Mouse (Mus musculus): ENCODE results near the gene Luzp1.

Luzp1 gene

DNA sequence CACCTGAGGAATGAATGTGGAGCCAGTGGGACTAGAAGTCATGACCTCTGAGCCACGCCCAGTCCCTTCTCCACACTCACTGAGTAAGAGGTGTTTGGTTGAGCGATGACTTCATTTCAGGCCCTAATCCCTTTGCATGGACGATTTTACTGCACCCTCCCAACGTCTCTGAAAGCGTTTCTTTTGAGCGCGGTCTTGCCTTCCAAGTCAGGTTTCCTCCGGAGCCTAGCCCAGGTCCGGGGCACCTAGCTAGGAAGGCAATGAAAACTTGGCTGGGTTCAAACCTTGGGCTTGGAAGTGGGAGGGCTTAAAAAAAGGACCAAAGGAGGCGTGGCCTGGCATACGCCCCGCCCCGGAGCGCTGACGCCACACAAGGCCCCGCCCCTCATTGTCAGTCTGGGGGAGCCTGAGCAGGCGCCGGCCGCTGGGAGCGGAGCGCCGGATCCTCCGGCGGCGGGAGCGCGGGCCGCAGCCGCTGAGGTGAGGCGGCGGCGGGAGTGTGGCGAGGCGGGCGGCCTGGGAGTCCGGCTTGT, at the start of gene Luzp1:
Gene Luzp1 (plus strand): TSS at position 391 of the 533 bp plus-strand sequence.
- peak; percentile 92 for DNase-seq (ENCODE audit: low read depth, low spot score)

DNA sequence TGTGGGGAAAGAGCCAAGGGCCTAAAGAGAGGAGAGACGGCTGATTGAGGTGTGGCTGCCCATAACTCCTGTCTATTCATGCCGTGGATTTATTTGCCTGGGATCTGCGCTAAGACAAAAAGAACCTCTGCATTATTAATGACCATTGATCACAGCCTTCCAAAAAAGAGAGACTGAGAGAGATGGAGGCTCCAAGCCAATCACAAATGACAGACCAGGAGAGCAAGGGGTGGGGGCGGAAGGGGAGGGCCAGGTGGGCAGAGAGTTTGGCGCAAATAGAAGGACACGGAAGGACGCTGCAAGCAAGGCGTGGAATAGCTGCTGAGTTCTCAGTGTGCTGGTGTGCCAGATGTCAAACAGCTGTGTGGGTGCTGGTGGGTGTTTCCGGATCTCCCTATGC, 46.3 kb upstream of the Luzp1 start, which contains the start of gene Htr1d:
Gene Htr1d (plus strand): TSS at position 301 of the 400 bp plus-strand sequence.
- no peak for DNase-seq (ENCODE audit: low read depth, low spot score)

DNA sequence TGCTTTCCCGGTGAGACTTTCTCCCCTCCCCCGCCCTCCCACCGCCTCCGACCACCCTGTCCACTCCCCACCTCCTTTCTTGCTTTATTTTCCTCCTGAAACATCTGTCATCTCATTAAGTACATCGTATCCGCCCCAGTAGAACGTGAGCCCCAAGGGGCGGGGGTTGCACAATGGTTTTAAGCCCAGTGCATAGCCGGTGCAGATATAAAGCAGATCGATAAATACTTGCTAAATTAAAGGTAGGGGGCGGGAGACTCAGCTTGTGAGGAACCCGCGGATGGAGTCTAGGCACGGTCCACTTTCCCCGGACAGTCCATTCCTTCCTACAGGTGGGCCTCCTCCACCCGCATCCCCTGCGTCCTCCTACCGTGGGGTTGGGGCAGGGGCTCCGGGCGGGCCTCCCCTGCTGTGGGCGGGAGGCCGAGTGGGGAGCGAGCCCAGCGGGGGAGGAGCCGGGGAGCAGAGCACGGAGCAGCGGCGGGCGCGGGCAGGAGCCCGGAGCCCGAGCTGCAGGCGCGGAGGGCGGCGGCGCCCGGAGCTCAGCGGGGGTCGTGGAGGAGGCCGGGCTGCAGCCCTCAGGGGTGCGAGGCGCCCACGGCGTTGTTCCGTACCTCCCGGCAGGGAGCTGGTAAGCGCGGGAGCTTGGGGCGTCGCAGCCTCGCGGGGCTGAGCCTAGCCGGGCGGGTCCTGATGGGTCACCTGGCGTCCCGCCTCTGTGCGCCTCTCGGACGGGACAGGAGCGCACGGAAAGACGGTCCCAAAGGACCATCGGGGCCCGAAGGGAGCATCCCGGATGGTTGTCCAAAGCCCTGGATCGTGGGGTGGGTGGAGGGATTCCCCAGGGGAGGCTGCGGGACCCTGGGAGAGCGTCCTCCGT, 45.2 kb upstream of the Luzp1 start:
- DNase-seq (ENCODE audit: low read depth, low spot score), result no peak

DNA sequence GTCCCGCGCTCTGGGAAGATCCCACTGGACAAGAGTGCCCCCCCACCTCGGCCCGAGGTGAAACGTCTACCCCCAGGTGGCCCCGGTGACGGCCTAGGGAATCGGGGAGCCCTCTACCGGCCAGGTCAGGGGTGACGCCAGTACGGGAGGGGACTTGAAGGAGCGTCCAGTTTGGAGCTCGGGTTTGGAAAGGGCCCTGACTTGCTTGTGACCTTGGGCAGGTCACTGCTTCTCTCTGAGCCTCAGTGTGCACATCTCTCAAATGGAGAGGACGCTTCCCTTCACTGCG, 44.6 kb upstream of the Luzp1 start:
- no peak for DNase-seq (ENCODE audit: low read depth, low spot score)

DNA sequence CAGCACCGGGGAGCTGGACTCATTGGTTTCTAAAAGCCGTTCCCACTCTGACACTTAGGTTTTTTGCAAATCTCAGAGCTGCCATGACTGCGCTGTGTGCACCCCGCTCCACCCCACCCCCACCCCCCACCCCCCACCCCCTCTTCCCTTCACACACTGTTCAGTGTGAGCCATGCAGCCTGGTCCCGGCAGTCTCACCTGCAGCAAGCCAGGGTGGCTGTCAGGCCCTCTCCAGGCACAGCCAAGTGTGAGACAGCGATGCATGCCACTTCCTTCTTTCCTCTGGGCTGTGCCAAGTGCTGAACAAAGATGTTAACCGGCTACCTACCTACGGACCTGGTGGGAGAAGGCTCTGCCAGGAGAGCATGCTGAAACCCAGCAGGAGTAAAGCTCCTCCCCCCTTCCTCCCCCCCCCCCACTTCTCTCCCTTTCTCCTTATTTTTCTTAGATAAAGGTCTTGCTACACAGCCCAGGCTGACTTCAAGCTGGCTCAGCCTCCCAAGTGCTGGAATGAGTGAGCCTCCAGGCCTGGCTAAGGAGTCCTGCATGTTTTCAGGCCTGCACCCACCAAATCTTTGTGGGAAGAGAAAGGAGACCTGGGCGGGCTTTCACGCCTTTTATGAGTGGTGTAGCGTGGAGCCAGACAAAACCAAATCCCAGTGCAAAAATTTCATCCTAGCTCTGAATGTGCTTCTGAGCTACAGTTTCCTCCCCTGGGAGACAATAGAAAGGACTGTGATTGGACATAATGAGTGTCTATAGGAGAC, 38.8 kb upstream of the Luzp1 start:
- no peak for DNase-seq (ENCODE audit: low read depth, low spot score)

DNA sequence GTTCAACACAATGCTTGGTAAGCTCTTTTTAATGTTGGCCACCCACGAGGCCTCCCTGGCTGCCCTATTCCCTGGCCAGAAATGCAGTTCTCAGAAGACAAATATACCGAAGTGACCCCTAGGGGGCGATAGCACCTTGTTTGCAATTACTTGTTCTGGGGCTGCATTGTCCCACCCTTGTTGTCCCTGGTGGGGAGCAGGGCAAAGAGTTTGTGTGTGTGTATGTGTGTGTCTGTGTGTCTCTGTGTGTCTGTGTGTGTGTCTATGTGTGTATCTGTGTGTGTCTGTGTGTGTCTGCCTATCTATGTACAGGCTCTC, 38.2 kb upstream of the Luzp1 start:
- DNase-seq (ENCODE audit: low read depth, low spot score), result peak; percentile 90

DNA sequence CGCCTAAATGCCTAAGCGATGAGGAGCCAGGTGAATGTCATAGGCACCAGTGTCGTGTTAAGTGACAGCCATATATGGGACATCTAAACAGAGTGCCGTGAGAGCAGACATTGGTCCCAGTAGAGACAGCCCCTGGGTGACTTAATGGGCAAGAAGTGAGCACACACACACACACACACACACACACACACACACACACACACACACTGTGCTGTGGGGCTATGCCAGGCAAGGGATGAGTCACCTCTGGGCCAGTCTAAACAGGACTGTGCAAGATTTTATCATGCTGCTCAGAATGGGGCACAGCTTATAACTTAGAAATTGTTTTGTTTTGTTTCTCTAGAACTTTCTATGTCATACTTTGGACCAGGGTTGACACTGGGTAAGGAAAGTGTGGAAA, 35.5 kb upstream of the Luzp1 start:
- DNase-seq (ENCODE audit: low read depth, low spot score), result no peak

DNA sequence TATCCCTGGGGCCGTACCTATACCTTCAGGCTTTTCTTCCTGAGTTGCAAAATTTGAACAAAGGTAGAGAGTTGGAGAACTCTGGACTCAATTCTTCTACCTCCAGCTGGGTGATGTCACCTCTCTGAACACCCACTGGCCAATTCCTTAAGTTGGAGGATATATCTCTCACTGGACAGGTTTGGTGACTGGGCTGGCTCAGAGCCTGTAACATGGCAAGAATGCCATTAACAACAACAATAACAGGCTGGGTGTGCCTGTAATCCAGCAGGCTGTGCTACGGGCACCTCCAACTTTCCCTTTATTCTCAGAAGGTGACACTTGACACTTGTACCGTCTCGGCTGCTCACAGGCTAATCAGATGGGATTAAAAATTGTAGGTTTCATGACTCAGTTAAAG, 30.5 kb upstream of the Luzp1 start:
- no peak for DNase-seq (ENCODE audit: low read depth, low spot score)

DNA sequence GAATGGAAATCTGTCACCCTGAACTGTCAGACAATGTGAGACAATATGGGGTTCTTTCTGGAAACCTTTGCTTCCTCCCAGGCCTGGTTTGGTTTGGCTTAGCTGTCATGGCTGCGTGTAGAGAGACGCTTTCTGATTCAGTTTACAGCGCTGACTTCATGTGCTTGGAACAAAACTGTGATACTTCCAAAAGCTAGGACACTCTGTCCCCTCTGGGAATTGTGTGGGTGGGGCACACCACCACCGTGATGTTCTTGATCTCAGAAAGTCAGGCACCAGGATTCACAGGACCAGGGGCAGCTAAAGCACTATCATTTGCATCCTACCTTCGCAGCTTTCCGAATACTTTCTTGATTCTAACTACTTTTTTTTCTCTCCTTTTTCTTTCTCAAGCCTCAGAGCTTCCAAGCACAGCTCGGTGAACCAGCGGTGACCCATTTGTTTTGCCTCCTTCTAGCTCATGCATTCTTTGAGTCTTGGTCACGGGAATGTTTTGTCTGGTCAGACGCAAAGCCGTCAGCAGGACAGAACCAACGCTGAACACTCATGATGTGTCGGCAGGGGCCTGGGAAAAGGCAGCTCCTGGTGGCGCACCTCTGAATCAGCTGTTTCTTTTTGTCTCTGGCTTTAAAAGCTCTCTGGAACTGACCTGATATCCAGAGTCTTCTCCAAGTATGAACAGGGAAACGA, 28.1 kb upstream of the Luzp1 start:
- no peak for DNase-seq (ENCODE audit: low read depth, low spot score)

DNA sequence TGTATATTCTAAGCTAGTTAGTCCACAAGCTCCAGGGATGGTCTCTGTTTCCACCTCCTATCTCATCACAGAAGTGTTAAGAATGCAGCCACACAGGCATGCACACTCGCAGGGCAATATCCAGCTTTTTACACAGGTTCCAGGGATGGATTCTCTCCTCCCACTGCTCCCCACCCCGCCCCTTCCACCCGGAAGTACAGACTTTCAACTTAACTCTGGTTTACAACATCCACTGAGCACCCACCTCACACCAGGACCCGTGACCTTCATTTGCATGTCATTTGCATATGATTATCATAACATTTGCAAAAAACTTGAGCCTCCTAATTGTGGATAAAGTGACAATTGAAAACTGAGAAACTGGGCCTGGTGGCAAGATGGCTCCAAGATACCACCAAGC, 25.0 kb upstream of the Luzp1 start:
- DNase-seq (ENCODE audit: low read depth, low spot score), result no peak

DNA sequence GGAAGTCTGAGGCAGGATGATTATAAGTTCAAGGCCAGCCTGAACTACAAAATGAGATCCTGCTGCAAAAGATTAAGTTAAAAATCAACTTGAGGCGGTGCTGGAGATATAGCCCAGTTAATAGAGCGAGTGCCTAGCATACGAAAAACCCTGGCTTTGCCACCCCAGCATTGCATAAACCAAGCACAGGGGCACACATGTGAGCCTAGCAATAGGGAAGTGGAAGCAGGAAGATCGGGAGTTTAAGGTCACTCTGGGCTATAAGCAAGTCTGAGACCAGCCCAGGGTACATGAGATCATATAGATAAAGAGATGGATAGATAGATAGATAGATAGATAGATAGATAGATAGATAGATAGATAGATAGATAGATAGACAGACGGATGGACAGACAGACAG, 19.8 kb upstream of the Luzp1 start:
- no peak for DNase-seq (ENCODE audit: low read depth, low spot score)

DNA sequence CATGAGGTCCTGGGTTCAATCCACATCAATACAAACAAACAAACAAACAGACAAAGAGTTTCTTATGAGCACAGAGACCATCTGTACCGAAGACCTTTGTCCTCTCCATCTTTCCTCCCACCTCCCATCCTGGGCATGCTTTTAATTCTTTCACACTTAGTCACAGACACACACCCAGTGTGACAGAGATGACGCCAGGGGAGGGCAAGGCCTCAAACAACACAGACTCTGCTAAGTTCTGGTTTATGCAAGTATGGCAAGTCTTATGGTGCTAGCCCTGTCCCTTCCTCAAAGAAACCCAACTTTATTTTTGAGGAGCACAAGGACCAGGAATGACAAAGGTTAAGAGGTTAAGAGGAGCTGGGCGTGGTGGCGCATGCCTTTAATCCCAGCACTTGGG, 19.3 kb upstream of the Luzp1 start:
- no peak for DNase-seq (ENCODE audit: low read depth, low spot score)

DNA sequence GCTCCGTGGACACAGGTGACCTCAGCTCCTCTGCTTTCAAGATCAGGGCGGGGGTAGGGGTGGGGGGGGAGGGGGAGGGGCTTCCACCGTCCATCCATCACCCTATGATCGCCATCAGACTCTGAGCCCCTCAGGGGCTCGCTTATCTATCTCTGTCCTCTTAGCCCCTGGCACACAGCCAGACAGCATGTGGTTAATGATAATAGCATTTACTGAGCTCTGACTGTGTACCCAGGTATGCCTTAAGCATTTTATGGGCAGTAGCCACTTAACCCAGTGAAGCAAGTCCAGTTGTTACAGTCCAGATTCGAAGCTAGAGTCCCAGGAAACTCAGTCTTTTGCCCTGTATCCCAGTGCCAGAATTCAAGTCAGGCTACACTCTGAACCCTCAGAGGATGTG, 18.0 kb upstream of the Luzp1 start:
- peak; percentile 61 for DNase-seq (ENCODE audit: low read depth, low spot score)

DNA sequence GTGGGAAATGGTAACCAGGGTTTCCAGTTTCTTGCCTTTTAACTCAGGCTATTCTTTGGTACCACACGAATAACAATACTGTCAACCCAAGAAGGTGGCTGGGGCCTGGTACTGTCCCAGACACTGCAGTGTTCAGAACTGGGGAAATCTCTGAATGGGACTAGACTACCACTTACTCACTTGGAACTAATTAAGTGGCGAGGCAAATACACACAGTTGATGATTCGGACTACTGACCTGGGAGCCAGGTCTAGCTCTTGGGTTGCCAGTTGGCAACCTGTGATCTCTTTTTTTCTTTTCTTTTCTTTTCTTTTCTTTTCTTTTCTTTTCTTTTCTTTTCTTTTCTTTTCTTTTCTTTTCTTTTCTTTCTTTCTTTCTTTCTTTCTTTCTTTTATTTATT, 17.3 kb upstream of the Luzp1 start:
- no peak for DNase-seq (ENCODE audit: low read depth, low spot score)

DNA sequence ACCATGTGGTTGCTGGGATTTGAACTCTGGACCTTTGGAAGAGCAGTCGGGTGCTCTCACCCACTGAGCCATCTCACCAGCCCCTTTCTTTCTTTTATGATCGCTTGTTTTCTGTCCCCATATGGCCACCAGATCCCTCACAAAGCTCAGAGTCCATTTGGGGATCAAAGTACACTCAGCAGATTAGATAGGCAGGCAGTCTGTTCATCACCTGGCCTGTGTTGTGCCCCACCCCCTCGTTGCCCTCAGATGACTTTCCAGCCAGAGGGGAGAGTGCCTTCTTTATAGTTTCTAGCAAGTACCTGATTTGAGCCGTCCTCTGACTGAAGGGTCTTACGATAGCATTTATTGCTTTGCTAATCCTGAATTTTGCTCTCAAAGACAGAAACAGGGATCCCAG, 16.8 kb upstream of the Luzp1 start:
- DNase-seq (ENCODE audit: low read depth, low spot score), result no peak

DNA sequence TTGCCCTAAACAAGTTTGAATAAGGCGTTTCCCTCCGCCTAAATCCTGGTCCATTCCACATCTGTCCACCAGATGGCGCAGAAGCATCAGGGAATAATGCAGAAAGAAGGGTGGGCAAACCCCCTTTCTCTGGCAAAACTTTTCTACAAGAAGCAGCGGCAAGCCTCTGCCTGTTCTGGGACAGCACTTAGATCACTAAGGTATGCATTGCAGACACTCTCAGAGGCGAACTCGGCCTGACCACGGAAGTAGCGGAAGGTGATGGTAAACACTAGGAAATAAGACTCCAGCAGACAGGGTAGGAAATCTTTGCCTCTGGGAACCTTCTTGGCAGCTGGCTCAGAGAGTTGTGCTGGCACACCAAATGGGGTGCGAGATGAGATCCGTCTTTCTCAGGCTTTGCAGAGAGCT, 14.7 kb upstream of the Luzp1 start:
- DNase-seq (ENCODE audit: low read depth, low spot score), result peak; percentile 89

DNA sequence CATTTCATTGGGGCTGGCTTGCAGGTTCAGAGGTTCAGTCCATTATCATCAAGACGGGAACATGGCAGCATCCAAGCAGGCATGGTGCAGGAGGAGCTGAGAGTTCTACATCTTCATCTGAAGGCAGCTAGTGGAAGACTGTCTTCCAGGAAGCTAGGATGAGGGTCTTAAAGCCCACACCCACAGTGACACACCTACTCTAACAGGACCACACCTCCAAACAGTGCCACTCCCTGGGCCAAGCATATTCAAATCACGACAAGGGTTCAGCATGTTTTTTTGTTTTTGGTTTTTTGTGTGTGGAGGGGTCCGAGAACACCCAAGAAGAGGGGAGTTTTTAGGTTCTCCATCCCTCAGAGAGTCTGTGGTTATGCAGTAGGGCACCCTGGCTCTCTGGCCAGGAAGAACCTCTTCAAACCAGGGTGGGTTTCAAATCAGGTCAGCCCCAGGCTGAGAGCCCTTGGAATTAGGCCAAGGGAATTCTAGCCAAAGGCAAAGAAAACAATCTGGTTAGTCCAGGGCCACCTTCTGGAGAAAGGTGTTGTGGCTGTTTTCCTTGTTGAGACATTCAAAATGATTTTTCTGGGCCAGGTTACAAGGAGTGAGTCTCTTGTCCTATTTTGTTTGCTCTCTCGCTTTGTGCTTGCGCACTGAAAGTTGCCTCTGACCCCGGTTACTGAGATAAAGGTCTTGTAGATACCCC, 12.9 kb upstream of the Luzp1 start:
- DNase-seq (ENCODE audit: low read depth, low spot score), result no peak

DNA sequence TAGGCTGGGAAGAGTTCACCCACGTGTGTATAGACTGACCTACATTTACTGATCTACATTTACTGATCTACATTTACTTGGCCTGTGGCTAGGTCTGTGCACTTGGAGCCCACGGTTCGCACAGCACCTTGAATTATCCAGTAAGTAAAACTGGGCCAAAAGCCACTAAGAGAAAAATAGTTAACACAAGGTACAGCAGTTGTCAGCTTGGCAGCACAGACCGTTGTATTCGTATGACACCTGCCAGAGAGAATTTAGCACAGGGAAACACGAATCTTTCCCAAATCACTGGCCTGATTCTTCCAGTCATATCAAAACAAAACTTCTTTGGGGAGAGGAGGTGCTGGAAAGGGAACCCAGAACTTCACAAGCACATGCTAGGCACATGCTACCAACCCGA, 11.3 kb upstream of the Luzp1 start:
- no peak for DNase-seq (ENCODE audit: low read depth, low spot score)

DNA sequence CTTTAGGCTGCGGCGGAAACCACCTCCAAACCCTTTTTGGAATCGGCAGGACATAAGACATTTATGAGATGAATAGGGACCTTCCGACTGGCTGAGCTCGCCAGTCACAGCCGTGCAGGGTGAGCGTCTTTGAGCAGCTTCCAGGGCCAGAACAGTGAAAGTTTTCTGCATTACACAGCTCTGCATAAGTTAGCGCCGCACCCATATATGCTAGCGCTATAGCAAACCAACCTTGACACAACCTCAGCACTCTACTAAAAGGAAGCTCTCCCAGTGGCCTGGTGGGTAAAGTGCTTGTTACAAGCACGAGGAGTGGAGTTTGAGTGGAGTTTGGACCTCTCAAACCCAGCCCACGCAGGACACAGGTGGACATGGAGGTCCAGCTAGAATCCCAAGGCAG, 10.4 kb upstream of the Luzp1 start:
- no peak for DNase-seq (ENCODE audit: low read depth, low spot score)

DNA sequence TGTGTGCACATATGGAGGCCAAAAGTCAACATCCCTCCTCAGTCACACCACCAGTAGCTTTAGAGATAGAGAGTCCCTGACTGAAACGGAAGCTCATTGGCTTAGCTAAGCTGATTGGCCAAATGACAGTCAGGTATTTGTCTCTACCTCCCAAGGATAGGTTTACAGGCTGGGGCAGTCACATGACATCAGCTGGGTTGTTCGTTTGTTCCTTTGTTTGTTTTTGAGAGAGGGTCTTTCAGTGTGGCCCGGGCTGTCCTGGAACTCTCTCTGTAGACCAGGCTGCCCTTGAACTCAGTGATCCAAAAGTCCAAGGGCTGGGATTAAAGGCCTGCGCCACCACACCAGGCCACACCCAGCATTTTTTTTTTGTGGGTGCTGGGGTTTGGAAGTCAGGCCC, 8.4 kb upstream of the Luzp1 start:
- DNase-seq (ENCODE audit: low read depth, low spot score), result no peak

DNA sequence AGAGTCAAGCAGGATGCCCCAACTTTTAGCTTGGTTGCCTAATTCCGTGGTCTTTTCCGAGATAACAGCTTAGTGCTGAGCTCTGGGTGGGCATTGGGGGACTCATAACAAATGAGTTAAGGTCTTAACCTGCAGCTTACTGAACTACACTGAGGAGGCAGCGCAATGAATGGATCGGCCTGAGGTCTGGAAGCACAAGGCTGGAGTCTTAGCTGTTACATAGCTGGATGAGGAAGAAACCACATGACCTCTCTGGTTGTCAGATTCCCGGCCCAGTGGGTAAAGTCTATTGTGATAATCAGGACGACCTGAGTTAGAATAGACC, 7.8 kb upstream of the Luzp1 start:
- no peak for DNase-seq (ENCODE audit: low read depth, low spot score)
